17 mouse cellular contexts compared by ENCODE assay signal in the genomic region with DNA sequence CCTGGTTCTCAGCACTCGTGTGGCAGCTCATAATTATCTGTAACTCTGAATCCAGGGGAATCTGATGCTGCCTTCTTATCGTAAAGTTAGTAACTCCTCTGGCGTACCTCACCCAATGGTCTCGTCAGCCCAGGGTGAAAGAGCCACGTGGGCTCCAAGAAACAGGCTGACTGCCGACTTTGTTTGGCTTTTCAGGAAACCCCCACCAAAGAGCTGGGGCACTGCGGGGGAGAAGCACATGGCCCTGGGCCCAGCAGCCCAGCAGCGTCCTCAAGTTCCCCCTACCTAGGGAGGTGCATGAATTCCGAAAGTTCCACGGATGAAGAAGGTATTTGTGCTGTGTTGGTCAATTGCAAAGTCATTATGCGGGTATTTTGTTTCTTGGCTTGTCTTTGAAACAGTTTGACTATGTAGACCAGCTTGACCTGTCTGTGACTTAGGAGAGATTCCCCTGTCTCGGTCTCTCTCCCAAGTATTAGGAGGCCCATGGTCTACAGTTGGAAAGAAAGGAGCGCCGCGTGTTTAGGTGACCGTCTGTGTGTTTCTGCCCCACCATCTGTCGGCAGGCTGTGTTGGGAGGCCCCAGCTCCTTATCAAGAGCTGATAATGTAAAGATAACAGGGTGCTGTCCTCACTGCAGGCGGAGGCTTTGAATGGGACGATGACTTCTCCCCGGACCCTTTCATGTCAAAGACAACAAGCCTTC. TPM values are rescaled to one million over a fixed set of nuclear protein-coding genes. Genes with fewer than 3 reads are reported as not detected.
DNase-seq lines count a peak whose midpoint lies in the region; ATAC-seq and TF ChIP-seq lines count a peak whose summit lies in the region.
"Had no signal": no experiment of that assay in that cellular context is flagged by ENCODE, and none has a peak within 500 bp of the region (broad histone marks: within the 10 kb centered on the region; RNA-seq: fewer than 3 reads in every experiment).

No protein-coding gene starts in this region.

- no peak for TF ChIP-seq EP300 in stomach, postnatal 0 days (optimal IDR thresholded peaks at IDR 0.05)

- DNase-seq in heart, postnatal 10 days = no peak
- no peak for DNase-seq in stomach, postnatal 0 days (ENCODE audit: low spot score)
- no peak for DNase-seq in embryo, embryonic 10 days (ENCODE audit: low spot score)
- DNase-seq in spleen, adult 18-20 months = no peak
- DNase-seq: cerebellum, postnatal 25 days; forebrain, postnatal 0 days; gastrocnemius, postnatal 10 days; thymus, postnatal 36 days had no signal

- no peaks in the 10 kb centered on the region for H3K9me3 ChIP-seq in heart, embryonic 16.5 days (replicated peaks; ENCODE audit: control insufficient read depth, low read length)
- H3K9me3 ChIP-seq in stomach, embryonic 15.5 days = no peaks in the 10 kb centered on the region
- H3K9me3 ChIP-seq in stomach, postnatal 0 days (ENCODE audit: control insufficient read depth, low read length) = no peaks in the 10 kb centered on the region
- H3K9me3 ChIP-seq in stomach, embryonic 16.5 days (replicated peaks; ENCODE audit: control insufficient read depth, low read length) = no peaks in the 10 kb centered on the region
- H3K9me3 ChIP-seq: hindbrain, embryonic 10.5 days; neural tube, embryonic 13.5 days had no signal

- no peak; the same call in 1 of the 2 replicates for ATAC-seq in heart, embryonic 16.5 days (replicated peaks; ENCODE audit: extremely low read depth, insufficient read depth, low FRiP score)
- ATAC-seq in stomach, embryonic 15.5 days (ENCODE audit: insufficient read depth, low FRiP score, low read depth) = no peak
- ATAC-seq in stomach, postnatal 0 days (ENCODE audit: low FRiP score, low TSS enrichment) = no peak
- peak; percentile 26 for ATAC-seq in common myeloid progenitor, adult 5-6 weeks (replicated peaks; ENCODE audit: low read depth, poor library complexity, severe bottlenecking)
- ATAC-seq in stomach, embryonic 16.5 days (ENCODE audit: insufficient read depth, low FRiP score) = no peak
- ATAC-seq: forebrain, postnatal 0 days; Patski had no signal

- H3K27ac ChIP-seq in heart, embryonic 16.5 days (ENCODE audit: low read length) = no peak overlapping the region
- peak overlapping the region; percentile 59; the same call in 1 of the 2 replicates for H3K27ac ChIP-seq in stomach, embryonic 15.5 days
- H3K27ac ChIP-seq in stomach, postnatal 0 days (replicated peaks) = no peak overlapping the region
- peak overlapping the region; percentile 3; the same call in 1 of the 2 replicates for H3K27ac ChIP-seq in stomach, embryonic 16.5 days (ENCODE audit: low read length)
- H3K27ac ChIP-seq: hindbrain, embryonic 10.5 days; kidney, postnatal 0 days; liver, embryonic 14.5 days; neural tube, embryonic 13.5 days had no signal

- peaks cover 9% of the 10 kb centered on the region for H3K36me3 ChIP-seq in heart, embryonic 16.5 days (ENCODE audit: control insufficient read depth, insufficient read depth)
- peaks cover 3% of the 10 kb centered on the region; the same call in 1 of the 2 replicates for H3K36me3 ChIP-seq in stomach, embryonic 15.5 days
- peaks cover 7% of the 10 kb centered on the region for H3K36me3 ChIP-seq in stomach, postnatal 0 days (ENCODE audit: control insufficient read depth, insufficient read depth, low read length)
- no peaks in the 10 kb centered on the region; the same call in 1 of the 2 replicates for H3K36me3 ChIP-seq in stomach, embryonic 16.5 days (ENCODE audit: control insufficient read depth, insufficient read depth, low read length)

- TF ChIP-seq CTCF in stomach, postnatal 0 days (IDR thresholded peaks at IDR 0.05; ENCODE audit: low read depth) = no peak

- no peak overlapping the region for H3K9ac ChIP-seq in heart, embryonic 16.5 days (ENCODE audit: low read length)
- H3K9ac ChIP-seq in stomach, embryonic 15.5 days = no peak overlapping the region
- no peak overlapping the region for H3K9ac ChIP-seq in stomach, postnatal 0 days (ENCODE audit: low read length)
- no peak overlapping the region for H3K9ac ChIP-seq in stomach, embryonic 16.5 days (ENCODE audit: low read length)
- H3K9ac ChIP-seq: forebrain, postnatal 0 days; liver, embryonic 14.5 days; neural tube, embryonic 13.5 days had no signal

- peaks cover 10% of the 10 kb centered on the region for H3K4me1 ChIP-seq in heart, embryonic 16.5 days (ENCODE audit: control insufficient read depth, insufficient read depth, low read length)
- peaks cover 4% of the 10 kb centered on the region; the same call in 1 of the 2 replicates for H3K4me1 ChIP-seq in stomach, embryonic 15.5 days
- H3K4me1 ChIP-seq in stomach, postnatal 0 days (replicated peaks; ENCODE audit: control insufficient read depth, insufficient read depth) = no peaks in the 10 kb centered on the region
- H3K4me1 ChIP-seq in stomach, embryonic 16.5 days (ENCODE audit: control insufficient read depth, insufficient read depth, low read length) = no peaks in the 10 kb centered on the region

- H3K4me3 ChIP-seq in heart, embryonic 16.5 days (ENCODE audit: low read length) = no peak overlapping the region
- H3K4me3 ChIP-seq in stomach, embryonic 15.5 days (replicated peaks) = no peak overlapping the region
- no peak overlapping the region for H3K4me3 ChIP-seq in stomach, postnatal 0 days (ENCODE audit: low read depth, low read length)
- no peak overlapping the region for H3K4me3 ChIP-seq in stomach, embryonic 16.5 days (replicated peaks; ENCODE audit: low read length)
- H3K4me3 ChIP-seq: hindbrain, embryonic 10.5 days; neural tube, embryonic 13.5 days had no signal

- no peaks in the 10 kb centered on the region for H3K27me3 ChIP-seq in heart, embryonic 16.5 days (ENCODE audit: control insufficient read depth, insufficient read depth, low read length)
- no peaks in the 10 kb centered on the region for H3K27me3 ChIP-seq in stomach, embryonic 15.5 days (replicated peaks)
- no peaks in the 10 kb centered on the region for H3K27me3 ChIP-seq in stomach, postnatal 0 days (ENCODE audit: control insufficient read depth, insufficient read depth, low read length)
- no peaks in the 10 kb centered on the region for H3K27me3 ChIP-seq in stomach, embryonic 16.5 days (ENCODE audit: control insufficient read depth, insufficient read depth, low read length)
- H3K27me3 ChIP-seq: neural tube, embryonic 13.5 days; Patski had no signal

- intact Hi-C loops in heart, postnatal 10 days (cut with DNase I) = no loop called here

- WGBS in heart, embryonic 16.5 days = 31% methylated on average over 20 of the region's 20 CpGs
- WGBS in stomach, embryonic 15.5 days = 46% methylated on average over 20 of the region's 20 CpGs
- 44% methylated on average over 20 of the region's 20 CpGs for WGBS in stomach, postnatal 0 days
- WGBS in stomach, embryonic 16.5 days = 39% methylated on average over 20 of the region's 20 CpGs

- H3K4me2 ChIP-seq in heart, embryonic 16.5 days (ENCODE audit: low read depth, low read length) = 0 out of 2 replicates have a peak overlapping the region, but pooled peaks have one; percentile 17
- H3K4me2 ChIP-seq in stomach, embryonic 15.5 days = 0 out of 2 replicates have a peak overlapping the region, but pooled peaks have one; percentile 19
- H3K4me2 ChIP-seq in stomach, postnatal 0 days (replicated peaks; ENCODE audit: low read depth) = no peak overlapping the region
- no peak overlapping the region for H3K4me2 ChIP-seq in stomach, embryonic 16.5 days (ENCODE audit: low read depth, low read length)
- H3K4me2 ChIP-seq: neural tube, embryonic 13.5 days had no signal

RNA-seq across cellular contexts. Expression of gene Bhlha15, which starts 7.4 kb away (rescaled TPM):
- 0.17 and 0.18 TPM in 2 replicates for polyA plus RNA-seq in heart, embryonic 16.5 days (2015; fragmentation: Nextera tagmentation; extraction: Ambion mirVana)
- not detected for total RNA-seq in heart, postnatal 10 days (2021)
- 21.8 and 34.2 TPM in 2 replicates for polyA plus RNA-seq in stomach, embryonic 15.5 days (2015; fragmentation: Nextera tagmentation; extraction: Ambion mirVana)
- polyA plus RNA-seq in stomach, postnatal 0 days (2015; fragmentation: Nextera tagmentation; extraction: Ambion mirVana) = 9.2 and 11.6 TPM in 2 replicates
- 0.34 and 0.37 TPM in 2 replicates for total RNA-seq in common myeloid progenitor, adult 5-6 weeks (2017)
- 21.3 and 23.0 TPM in 2 replicates for polyA plus RNA-seq in stomach, embryonic 16.5 days (2015; fragmentation: Nextera tagmentation; extraction: Ambion mirVana)
- total RNA-seq: forebrain, postnatal 0 days had no signal
- polyA plus RNA-seq: forebrain, postnatal 0 days had no signal

RNA-seq across cellular contexts. Expression of gene Tecpr1, which starts 40.7 kb away (rescaled TPM):
- polyA plus RNA-seq in heart, embryonic 16.5 days (2015; fragmentation: Nextera tagmentation; extraction: Ambion mirVana) = 18.3 and 19.7 TPM in 2 replicates
- total RNA-seq in heart, postnatal 10 days (2021) = 10 to 100 TPM; 31.2 to 32.4 TPM
- polyA plus RNA-seq in stomach, embryonic 15.5 days (2015; fragmentation: Nextera tagmentation; extraction: Ambion mirVana) = 21.2 and 21.7 TPM in 2 replicates
- polyA plus RNA-seq in stomach, postnatal 0 days (2015; fragmentation: Nextera tagmentation; extraction: Ambion mirVana) = 15.4 and 16.9 TPM in 2 replicates
- total RNA-seq in common myeloid progenitor, adult 5-6 weeks (2017) = 3.4 and 5.6 TPM in 2 replicates
- 24.7 and 25.4 TPM in 2 replicates for polyA plus RNA-seq in stomach, embryonic 16.5 days (2015; fragmentation: Nextera tagmentation; extraction: Ambion mirVana)

Comparison
In these comparisons a context has a peak if more than half of its experiments do, and no peak if none do; other contexts are left out.
1. H3K27ac ChIP-seq: peak in stomach, embryonic 15.5 days (single experiment) and stomach, embryonic 16.5 days (single experiment); none in heart, embryonic 16.5 days (single experiment) and stomach, postnatal 0 days (single experiment).
2. H3K4me2 ChIP-seq: peak in heart, embryonic 16.5 days (single experiment) and stomach, embryonic 15.5 days (single experiment); none in stomach, postnatal 0 days (single experiment) and stomach, embryonic 16.5 days (single experiment).